Mouse (Mus musculus): ENCODE data around the gene Iqsec1. TPM values are rescaled to one million over a fixed set of nuclear protein-coding genes. Genes with fewer than 3 reads are reported as not detected.

The Iqsec1 gene
- polyA plus RNA-seq, 1 experiment: 191 TPM

- DNase-seq: no peak
- TF ChIP-seq CTCF (IDR thresholded peaks at IDR 0.05; ENCODE audit: insufficient read depth, low read length) (no peak), POLR2A (IDR thresholded peaks at IDR 0.05; ENCODE audit: borderline replicate concordance, extremely low read depth, low read depth, low read length) (no peak)
- no peak overlapping the region for H3K4me3 ChIP-seq (replicated peaks; ENCODE audit: extremely low read depth, low read depth, low read length)
- 77% methylated on average over 2 of the region's 2 CpGs for WGBS
- H3K4me1 ChIP-seq (ENCODE audit: control insufficient read depth, insufficient read depth, low read length): peaks cover 15% of the 10 kb centered on the region
Observed at GRCm38 (mm10) chr6:90692404-90692803, 296.1 kb downstream of the Iqsec1 start.

GRCm38 (mm10) chr6:90691935-90692334 lies 296.6 kb downstream of the Iqsec1 start:
- TF ChIP-seq POLR2A (IDR thresholded peaks at IDR 0.05; ENCODE audit: borderline replicate concordance, extremely low read depth, low read depth, low read length): no peak
- TF ChIP-seq CTCF (IDR thresholded peaks at IDR 0.05; ENCODE audit: insufficient read depth, low read length): no peak
- Histone ChIP-seq H3K4me3 (replicated peaks; ENCODE audit: extremely low read depth, low read depth, low read length) (no peak overlapping the region), H3K4me1 (ENCODE audit: control insufficient read depth, insufficient read depth, low read length) (peaks cover 15% of the 10 kb centered on the region)
- no peak for DNase-seq
- WGBS: 33% methylated on average over 2 of the region's 2 CpGs

GRCm38 (mm10) chr6:90689500-90689899 lies 299.0 kb downstream of the Iqsec1 start:
- WGBS: 73% methylated on average over 10 of the region's 10 CpGs
- Histone ChIP-seq H3K4me3 (replicated peaks; ENCODE audit: extremely low read depth, low read depth, low read length) (no peak overlapping the region), H3K4me1 (ENCODE audit: control insufficient read depth, insufficient read depth, low read length) (peaks cover 12% of the 10 kb centered on the region)
- DNase-seq: no peak
- TF ChIP-seq CTCF (IDR thresholded peaks at IDR 0.05; ENCODE audit: insufficient read depth, low read length) (no peak), POLR2A (IDR thresholded peaks at IDR 0.05; ENCODE audit: borderline replicate concordance, extremely low read depth, low read depth, low read length) (no peak)

- 14% methylated on average over 3 of the region's 3 CpGs for WGBS
- H3K4me3 ChIP-seq (replicated peaks; ENCODE audit: extremely low read depth, low read depth, low read length): no peak overlapping the region
- peaks cover 12% of the 10 kb centered on the region for H3K4me1 ChIP-seq (ENCODE audit: control insufficient read depth, insufficient read depth, low read length)
- TF ChIP-seq POLR2A (IDR thresholded peaks at IDR 0.05; ENCODE audit: borderline replicate concordance, extremely low read depth, low read depth, low read length) (no peak), CTCF (IDR thresholded peaks at IDR 0.05; ENCODE audit: insufficient read depth, low read length) (no peak)
- no peak for DNase-seq
Observed at GRCm38 (mm10) chr6:90688742-90689141, 299.7 kb downstream of the Iqsec1 start.

GRCm38 (mm10) chr6:90688003-90688402 lies 300.5 kb downstream of the Iqsec1 start:
- TF ChIP-seq POLR2A (IDR thresholded peaks at IDR 0.05; ENCODE audit: borderline replicate concordance, extremely low read depth, low read depth, low read length): no peak
- no peak for TF ChIP-seq CTCF (IDR thresholded peaks at IDR 0.05; ENCODE audit: insufficient read depth, low read length)
- WGBS: 85% methylated on average over 6 of the region's 6 CpGs
- H3K4me3 ChIP-seq (replicated peaks; ENCODE audit: extremely low read depth, low read depth, low read length): no peak overlapping the region
- DNase-seq: no peak
- peaks cover 16% of the 10 kb centered on the region for H3K4me1 ChIP-seq (ENCODE audit: control insufficient read depth, insufficient read depth, low read length)

GRCm38 (mm10) chr6:90686812-90687211 lies 301.7 kb downstream of the Iqsec1 start:
- peaks cover 19% of the 10 kb centered on the region for H3K4me1 ChIP-seq (ENCODE audit: control insufficient read depth, insufficient read depth, low read length)
- H3K4me3 ChIP-seq (replicated peaks; ENCODE audit: extremely low read depth, low read depth, low read length): no peak overlapping the region
- 71% methylated on average over 1 of the region's 1 CpGs for WGBS
- DNase-seq: no peak
- TF ChIP-seq CTCF (IDR thresholded peaks at IDR 0.05; ENCODE audit: insufficient read depth, low read length) (no peak), POLR2A (IDR thresholded peaks at IDR 0.05; ENCODE audit: borderline replicate concordance, extremely low read depth, low read depth, low read length) (no peak)

- Histone ChIP-seq H3K4me3 (replicated peaks; ENCODE audit: extremely low read depth, low read depth, low read length) (no peak overlapping the region), H3K4me1 (ENCODE audit: control insufficient read depth, insufficient read depth, low read length) (peaks cover 26% of the 10 kb centered on the region)
- DNase-seq: no peak
- TF ChIP-seq POLR2A (IDR thresholded peaks at IDR 0.05; ENCODE audit: borderline replicate concordance, extremely low read depth, low read depth, low read length) (no peak), CTCF (IDR thresholded peaks at IDR 0.05; ENCODE audit: insufficient read depth, low read length) (no peak)
- 62% methylated on average over 3 of the region's 3 CpGs for WGBS
Observed at GRCm38 (mm10) chr6:90683831-90684532, 304.5 kb downstream of the Iqsec1 start.

- no peak for TF ChIP-seq CTCF (IDR thresholded peaks at IDR 0.05; ENCODE audit: insufficient read depth, low read length)
- TF ChIP-seq POLR2A (IDR thresholded peaks at IDR 0.05; ENCODE audit: borderline replicate concordance, extremely low read depth, low read depth, low read length): no peak
- WGBS: 53% methylated on average over 12 of the region's 12 CpGs
Observed at GRCm38 (mm10) chr6:90680401-90680800, 308.1 kb downstream of the Iqsec1 start.

GRCm38 (mm10) chr6:90678759-90679158 lies 309.7 kb downstream of the Iqsec1 start:
- TF ChIP-seq CTCF (IDR thresholded peaks at IDR 0.05; ENCODE audit: insufficient read depth, low read length): no peak
- TF ChIP-seq POLR2A (IDR thresholded peaks at IDR 0.05; ENCODE audit: borderline replicate concordance, extremely low read depth, low read depth, low read length): no peak

More at GRCm38 (mm10) chr6:90680401-90680800, 308.1 kb downstream of the Iqsec1 start:
- H3K4me3 ChIP-seq (replicated peaks; ENCODE audit: extremely low read depth, low read depth, low read length): no peak overlapping the region
- peaks cover 19% of the 10 kb centered on the region for H3K4me1 ChIP-seq (ENCODE audit: control insufficient read depth, insufficient read depth, low read length)
- no peak for DNase-seq

GRCm38 (mm10) chr6:90668693-90669092 lies 319.8 kb downstream of the Iqsec1 start:
- Histone ChIP-seq H3K4me1 (ENCODE audit: control insufficient read depth, insufficient read depth, low read length) (peaks cover 4% of the 10 kb centered on the region), H3K4me3 (replicated peaks; ENCODE audit: extremely low read depth, low read depth, low read length) (no peak overlapping the region)
- no peak for TF ChIP-seq POLR2A (IDR thresholded peaks at IDR 0.05; ENCODE audit: borderline replicate concordance, extremely low read depth, low read depth, low read length)
- 84% methylated on average over 9 of the region's 9 CpGs for WGBS
- DNase-seq: no peak

More at GRCm38 (mm10) chr6:90678759-90679158, 309.7 kb downstream of the Iqsec1 start:
- DNase-seq: no peak
- Histone ChIP-seq H3K4me1 (ENCODE audit: control insufficient read depth, insufficient read depth, low read length) (peaks cover 17% of the 10 kb centered on the region), H3K4me3 (replicated peaks; ENCODE audit: extremely low read depth, low read depth, low read length) (no peak overlapping the region)
- 52% methylated on average over 4 of the region's 4 CpGs for WGBS
